Mouse (Mus musculus) erythroblast, embryonic 14.5 days (primary cell): Measurements from ENCODE around the gene Tufm. TPM values are rescaled to one million over a fixed set of nuclear protein-coding genes. Genes with fewer than 3 reads are reported as not detected.

Experiments used
- H3K27me3 ChIP-seq: 2 replicates; pipeline ENCODE4 v1.6.1; 2012; ENCODE audit warnings: inconsistent platforms; ENCODE audit not compliant: control insufficient read depth
- H3K36me3 ChIP-seq: 2 replicates; pipeline ENCODE4 v1.6.1; 2012; ENCODE audit warnings: mild to moderate bottlenecking, inconsistent platforms; ENCODE audit not compliant: control insufficient read depth
- H3K4me1 ChIP-seq: 2 replicates; pipeline ENCODE4 v1.6.1; 2012; ENCODE audit warnings: inconsistent platforms; ENCODE audit not compliant: control insufficient read depth
- H3K4me3 ChIP-seq: replicated peaks from 2 replicates; pipeline ENCODE3; 2012; ENCODE audit warnings: moderate library complexity, mild to moderate bottlenecking, inconsistent platforms
- H3K9me3 ChIP-seq: 2 replicates; pipeline ENCODE4 v1.6.1; 2012; ENCODE audit warnings: low read length, inconsistent platforms, mixed read lengths; ENCODE audit not compliant: control insufficient read depth
- GATA1 ChIP-seq: IDR thresholded peaks from 2 replicates; pipeline ENCODE4 v1.6.1; 2012; ENCODE audit warnings: low read length, inconsistent platforms, mixed read lengths
- TAL1 ChIP-seq: IDR thresholded peaks from 3 replicates; pipeline ENCODE4 v1.6.1; 2012; ENCODE audit warnings: low read length, inconsistent platforms, mixed read lengths
- polyA plus RNA-seq: library from polyadenylated mRNA; stranded (reverse); fragments of >175 nt; gene quantifications from 2 replicates; pipeline ENCODE4 v1.2.3, GENCODE M21; 2012

Gene Tufm
- polyA plus RNA-seq, result 1.8 and 3.9 TPM in 2 replicates

GRCm38 (mm10) chr7:126487052-126487483 is at the start of gene Tufm:
Gene Tufm, plus strand, starts transcription at chr7:126487361.
- peak within 1 kb of the TSS; percentile 86 for H3K4me3 ChIP-seq
- TF ChIP-seq TAL1, result no peak
- no peak for TF ChIP-seq GATA1
- H3K9me3 ChIP-seq, result no peaks in the 10 kb centered on the region
- H3K4me1 ChIP-seq, result peaks cover 40% of the 10 kb centered on the region
- no peaks in the 10 kb centered on the region for H3K27me3 ChIP-seq
- peaks cover 37% of the 10 kb centered on the region for H3K36me3 ChIP-seq

DNA sequence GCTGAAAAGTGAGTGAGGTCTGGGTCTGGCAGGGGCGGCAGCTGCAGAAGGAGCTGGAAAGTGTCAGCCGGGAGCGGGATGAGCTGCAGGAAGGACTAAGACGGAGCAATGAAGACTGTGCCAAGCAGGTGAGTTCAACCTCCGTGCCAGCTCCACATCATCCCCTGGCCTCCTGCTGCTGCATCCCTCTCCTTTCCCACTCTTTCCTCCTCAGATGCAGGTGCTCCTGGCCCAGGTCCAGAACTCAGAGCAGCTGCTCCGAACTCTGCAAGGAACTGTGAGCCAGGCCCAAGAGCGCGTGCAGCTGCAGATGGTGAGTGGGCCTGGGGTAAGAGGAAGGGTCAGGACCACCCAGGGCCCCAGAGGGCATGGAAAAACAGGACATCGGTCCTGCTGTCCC is 47.0 kb upstream of the Tufm start:
- H3K36me3 ChIP-seq, result peaks cover 11% of the 10 kb centered on the region

DNA sequence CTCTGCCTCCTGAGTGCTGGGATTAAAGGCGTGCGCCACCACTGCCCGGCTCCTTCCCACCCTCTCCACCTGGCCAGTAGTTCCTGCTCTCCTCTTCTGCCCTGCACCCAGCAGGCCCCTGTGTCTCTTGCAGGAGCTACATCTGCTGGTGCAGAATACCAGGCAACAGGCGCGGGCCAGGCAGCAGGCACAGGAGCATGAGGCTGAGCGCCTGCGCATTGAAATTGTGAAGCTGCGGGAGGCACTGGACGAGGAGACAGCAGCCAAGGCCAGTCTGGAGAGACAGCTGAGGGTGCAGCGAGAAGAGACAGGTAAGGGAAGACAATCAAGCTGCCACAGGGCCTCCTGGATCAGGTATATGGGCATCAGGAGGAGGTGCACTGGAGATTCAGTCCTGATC is 43.2 kb upstream of the Tufm start:
- Histone ChIP-seq H3K4me1 (no peaks in the 10 kb centered on the region), H3K4me3 (no peak overlapping the region), H3K27me3 (no peaks in the 10 kb centered on the region), H3K36me3 (peaks cover 26% of the 10 kb centered on the region), H3K9me3 (no peaks in the 10 kb centered on the region)
- no peak for TF ChIP-seq GATA1
- TF ChIP-seq TAL1, result no peak

More for the DNA sequence above, 47.0 kb upstream of the Tufm start:
- TF ChIP-seq TAL1 (no peak), GATA1 (no peak)
- no peaks in the 10 kb centered on the region; the same call in 1 of the 2 replicates for H3K4me1 ChIP-seq
- no peak overlapping the region for H3K4me3 ChIP-seq
- no peaks in the 10 kb centered on the region for H3K9me3 ChIP-seq
- H3K27me3 ChIP-seq, result no peaks in the 10 kb centered on the region

DNA sequence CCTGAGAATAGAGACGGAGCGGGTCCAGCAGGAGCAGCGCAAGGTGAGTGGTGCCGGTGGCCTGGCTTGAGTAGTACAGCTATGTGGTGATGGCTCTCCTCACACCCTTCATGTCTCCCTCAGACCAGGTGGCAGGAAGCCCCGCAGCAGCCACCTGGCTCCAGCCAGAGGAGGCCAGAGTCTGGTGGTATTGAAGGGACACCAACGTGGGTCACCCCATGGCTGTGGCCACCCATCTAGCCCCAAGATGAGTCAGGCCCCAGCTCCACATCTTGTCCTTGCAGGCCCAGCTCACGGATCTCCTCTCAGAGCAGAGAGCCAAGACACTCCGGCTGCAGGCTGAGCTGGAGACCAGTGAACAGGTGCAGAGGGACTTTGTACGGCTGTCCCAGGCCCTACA is 42.6 kb upstream of the Tufm start:
- peaks cover 26% of the 10 kb centered on the region for H3K36me3 ChIP-seq
- TF ChIP-seq TAL1, result no peak
- TF ChIP-seq GATA1, result no peak
- H3K9me3 ChIP-seq, result no peaks in the 10 kb centered on the region
- H3K4me3 ChIP-seq, result no peak overlapping the region
- no peaks in the 10 kb centered on the region for H3K27me3 ChIP-seq
- H3K4me1 ChIP-seq, result no peaks in the 10 kb centered on the region

DNA sequence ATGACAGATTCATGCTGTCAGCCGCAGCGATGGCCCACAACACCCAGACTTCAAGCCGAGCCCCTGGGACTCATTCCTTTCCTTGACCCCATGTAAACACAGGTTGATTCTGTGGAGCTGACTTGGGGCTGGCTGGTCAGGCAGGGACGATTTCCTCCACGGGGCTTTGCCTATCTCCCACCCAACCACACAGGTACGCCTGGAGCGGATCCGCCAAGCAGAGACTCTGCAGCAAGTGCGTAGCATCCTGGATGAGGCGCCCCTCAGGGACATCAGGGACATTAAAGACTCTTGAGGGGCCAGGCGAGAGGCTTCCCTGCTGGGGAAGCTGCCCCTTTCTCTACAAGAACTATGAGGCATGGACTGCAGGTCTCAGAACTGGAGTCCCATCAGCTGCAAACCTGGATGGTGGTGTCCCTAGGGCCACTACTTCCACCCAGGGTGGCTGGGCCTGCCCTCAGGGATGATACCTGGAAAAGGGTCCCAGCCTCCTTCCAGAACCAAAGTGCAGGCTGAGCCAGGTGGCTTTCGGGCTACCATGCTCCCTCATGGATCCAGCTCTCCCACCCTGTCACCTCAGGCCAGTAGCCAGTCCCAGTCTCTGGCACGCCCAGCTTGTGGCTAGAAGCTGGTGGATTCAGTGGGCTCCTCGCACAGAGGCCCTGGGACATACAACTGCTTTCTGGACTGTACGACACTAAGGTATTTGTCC is 41.9 kb upstream of the Tufm start:
- Histone ChIP-seq H3K36me3 (peaks cover 26% of the 10 kb centered on the region), H3K9me3 (no peaks in the 10 kb centered on the region), H3K4me1 (no peaks in the 10 kb centered on the region), H3K4me3 (no peak overlapping the region), H3K27me3 (no peaks in the 10 kb centered on the region)
- TF ChIP-seq GATA1, result no peak
- no peak for TF ChIP-seq TAL1

- Histone ChIP-seq H3K9me3 (no peaks in the 10 kb centered on the region), H3K4me1 (no peaks in the 10 kb centered on the region), H3K27me3 (no peaks in the 10 kb centered on the region), H3K4me3 (no peak overlapping the region), H3K36me3 (peaks cover 26% of the 10 kb centered on the region)
- no peak for TF ChIP-seq GATA1
- no peak for TF ChIP-seq TAL1
Observed at GRCm38 (mm10) chr7:126446217-126446616, 40.9 kb upstream of the Tufm start.

- H3K9me3 ChIP-seq, result no peaks in the 10 kb centered on the region
- H3K36me3 ChIP-seq, result peaks cover 26% of the 10 kb centered on the region
- no peak for TF ChIP-seq GATA1
- no peak for TF ChIP-seq TAL1
- H3K27me3 ChIP-seq, result no peaks in the 10 kb centered on the region
- H3K4me1 ChIP-seq, result no peaks in the 10 kb centered on the region
- H3K4me3 ChIP-seq, result no peak overlapping the region
Observed at GRCm38 (mm10) chr7:126448481-126448880, 38.7 kb upstream of the Tufm start.

DNA sequence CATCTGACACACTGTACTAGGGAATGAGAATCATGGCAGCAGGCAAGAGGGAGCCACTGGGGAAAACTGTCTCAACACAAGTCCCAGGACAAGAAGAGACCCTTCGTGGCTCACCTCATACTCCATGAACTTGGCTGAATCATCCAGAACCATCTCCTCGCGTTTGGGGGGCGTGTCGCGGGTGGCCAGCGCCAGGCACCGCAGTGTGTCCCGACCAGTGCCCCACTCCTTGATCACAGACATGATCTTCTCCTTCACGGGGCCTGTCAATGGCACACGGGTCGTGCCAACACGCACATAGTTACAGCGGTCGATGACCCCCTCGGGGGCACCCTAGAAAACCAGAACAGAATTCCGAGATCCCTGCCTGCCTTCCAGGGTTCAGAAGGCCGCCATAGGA is 37.2 kb upstream of the Tufm start:
- no peaks in the 10 kb centered on the region for H3K4me1 ChIP-seq
- H3K36me3 ChIP-seq, result peaks cover 17% of the 10 kb centered on the region
- H3K4me3 ChIP-seq, result no peak overlapping the region
- no peaks in the 10 kb centered on the region for H3K9me3 ChIP-seq
- TF ChIP-seq GATA1 (no peak), TAL1 (no peak)
- H3K27me3 ChIP-seq, result no peaks in the 10 kb centered on the region

DNA sequence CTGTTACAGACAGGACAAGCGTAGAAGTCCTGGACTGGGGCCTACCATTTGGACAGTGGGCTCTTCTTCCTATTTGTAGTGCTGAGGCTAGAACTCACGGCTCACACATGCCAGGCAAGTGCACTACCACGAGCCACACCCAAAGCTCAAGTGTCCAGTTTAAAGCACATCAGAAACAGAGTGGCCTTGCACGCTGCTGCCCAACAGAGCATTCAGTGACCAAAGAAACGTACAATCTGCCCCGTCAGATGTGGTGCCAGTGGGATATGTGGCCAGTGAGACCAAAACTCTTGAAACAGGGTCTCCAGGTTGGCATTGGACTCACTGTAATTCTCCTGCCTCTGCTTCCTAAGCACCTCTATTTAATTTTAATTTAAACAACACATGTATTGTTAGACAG is 36.5 kb upstream of the Tufm start:
- TF ChIP-seq TAL1 (no peak), GATA1 (no peak)
- no peak overlapping the region for H3K4me3 ChIP-seq
- no peaks in the 10 kb centered on the region for H3K27me3 ChIP-seq
- H3K36me3 ChIP-seq, result peaks cover 11% of the 10 kb centered on the region
- no peaks in the 10 kb centered on the region for H3K4me1 ChIP-seq
- H3K9me3 ChIP-seq, result no peaks in the 10 kb centered on the region
